Mouse (Mus musculus): Measurements from ENCODE around the gene Pdzd7. TPM values are rescaled to one million over a fixed set of nuclear protein-coding genes. Genes with fewer than 3 reads are reported as not detected.

The Pdzd7 gene
- polyA plus RNA-seq, 1 experiment from 2014 or later, result not detected

DNA sequence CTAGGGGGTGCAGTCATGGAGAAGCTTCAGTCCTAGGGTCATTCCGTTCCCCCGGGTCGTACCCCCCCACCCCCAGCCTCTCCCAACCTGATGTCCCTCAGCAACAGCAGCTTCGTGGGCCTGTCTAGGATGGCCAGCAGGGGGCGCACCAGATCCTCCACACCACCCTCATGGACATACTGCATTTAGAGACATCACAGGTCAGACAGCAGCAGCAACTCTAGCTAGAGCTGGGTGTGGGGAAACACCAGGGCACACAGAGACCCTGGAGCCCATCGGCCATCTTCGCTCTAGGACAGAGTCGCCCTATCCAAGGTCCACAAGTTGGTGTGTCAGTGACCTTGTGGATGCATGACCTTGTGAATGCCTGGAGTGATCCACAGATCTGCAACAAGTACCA lies 15.4 kb downstream of the Pdzd7 start:
- Histone ChIP-seq H3K4me3 (ENCODE audit: inconsistent target) (no peak overlapping the region; the same call in 1 of the 2 replicates), H3K36me3 (ENCODE audit: inconsistent target) (no peaks in the 10 kb centered on the region), H3K27ac (no peak overlapping the region), H3K79me2 (ENCODE audit: inconsistent target) (no peaks in the 10 kb centered on the region)
- 26% methylated on average over 8 of the region's 8 CpGs for WGBS (ENCODE audit: missing documents)

DNA sequence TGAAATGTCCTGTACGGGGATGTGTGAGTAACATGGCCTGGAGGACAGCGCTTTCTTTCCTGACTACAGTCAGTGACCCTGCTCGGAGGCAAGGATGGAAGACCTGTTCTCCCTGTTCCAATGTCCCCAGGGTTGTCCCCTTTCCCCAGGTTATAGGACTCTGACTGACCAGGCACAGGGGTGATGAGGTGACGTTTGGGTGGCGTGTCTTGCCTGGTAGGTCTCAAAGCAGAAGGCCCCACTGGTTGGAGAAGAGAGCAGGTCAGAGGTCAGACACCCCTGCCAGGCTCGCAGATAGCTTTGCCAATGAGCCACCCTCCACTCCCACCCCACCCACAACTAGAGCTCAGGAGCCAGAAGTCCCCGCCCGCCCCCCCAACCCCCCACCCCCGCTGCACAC lies 15.9 kb downstream of the Pdzd7 start:
- no peak overlapping the region for H3K4me3 ChIP-seq (ENCODE audit: inconsistent target)
- no peak overlapping the region for H3K27ac ChIP-seq
- 84% methylated on average over 6 of the region's 9 CpGs for WGBS (ENCODE audit: missing documents)
- H3K79me2 ChIP-seq (ENCODE audit: inconsistent target), result no peaks in the 10 kb centered on the region
- no peaks in the 10 kb centered on the region for H3K36me3 ChIP-seq (ENCODE audit: inconsistent target)

DNA sequence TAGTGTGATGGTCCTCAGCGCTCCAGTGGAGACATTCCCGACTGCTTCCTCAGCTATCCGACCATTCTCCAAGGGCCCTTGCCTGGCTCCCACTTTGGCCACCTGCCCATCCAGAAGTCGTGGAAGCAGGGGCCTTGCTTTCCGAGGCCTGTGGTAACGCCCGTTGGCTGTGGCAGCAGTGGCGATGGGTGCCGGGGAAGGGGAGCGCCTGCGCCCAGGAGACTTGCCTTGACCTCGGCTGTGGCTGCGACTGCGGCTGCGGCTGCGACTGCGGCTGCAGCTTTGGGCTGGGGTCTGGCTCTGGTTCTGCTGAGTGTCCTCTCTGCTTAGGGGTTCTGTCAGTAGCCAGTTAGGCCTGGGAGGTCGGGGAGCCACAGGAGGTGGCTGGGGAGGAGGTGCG lies 16.8 kb downstream of the Pdzd7 start:
- WGBS (ENCODE audit: missing documents), result 86% methylated on average over 19 of the region's 19 CpGs
- H3K4me3 ChIP-seq (ENCODE audit: inconsistent target), result no peak overlapping the region
- no peaks in the 10 kb centered on the region for H3K79me2 ChIP-seq (ENCODE audit: inconsistent target)
- H3K36me3 ChIP-seq (ENCODE audit: inconsistent target), result no peaks in the 10 kb centered on the region
- H3K27ac ChIP-seq, result no peak overlapping the region

DNA sequence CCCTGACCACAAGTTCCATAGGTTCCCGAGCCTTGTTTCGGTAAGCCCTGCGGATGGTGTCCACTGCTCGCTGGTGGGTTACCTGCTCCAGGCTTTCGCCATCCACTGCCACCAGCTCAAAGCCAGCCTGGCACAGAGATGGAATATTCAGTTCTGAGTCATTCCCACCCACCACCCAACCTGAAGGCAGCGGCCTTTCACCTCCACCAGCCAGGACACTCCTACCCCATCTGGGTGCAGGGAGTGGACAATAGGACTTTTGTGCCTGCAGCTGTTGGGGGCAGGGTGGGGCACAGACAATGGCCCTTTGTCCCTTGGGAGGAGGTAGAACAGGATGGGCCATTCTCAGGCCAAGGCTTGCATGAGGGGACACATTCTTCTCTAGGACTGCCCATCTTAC lies 17.7 kb downstream of the Pdzd7 start:
- Histone ChIP-seq H3K4me3 (ENCODE audit: inconsistent target) (no peak overlapping the region), H3K79me2 (ENCODE audit: inconsistent target) (no peaks in the 10 kb centered on the region), H3K36me3 (ENCODE audit: inconsistent target) (no peaks in the 10 kb centered on the region), H3K27ac (no peak overlapping the region)
- 91% methylated on average over 6 of the region's 6 CpGs for WGBS (ENCODE audit: missing documents)

DNA sequence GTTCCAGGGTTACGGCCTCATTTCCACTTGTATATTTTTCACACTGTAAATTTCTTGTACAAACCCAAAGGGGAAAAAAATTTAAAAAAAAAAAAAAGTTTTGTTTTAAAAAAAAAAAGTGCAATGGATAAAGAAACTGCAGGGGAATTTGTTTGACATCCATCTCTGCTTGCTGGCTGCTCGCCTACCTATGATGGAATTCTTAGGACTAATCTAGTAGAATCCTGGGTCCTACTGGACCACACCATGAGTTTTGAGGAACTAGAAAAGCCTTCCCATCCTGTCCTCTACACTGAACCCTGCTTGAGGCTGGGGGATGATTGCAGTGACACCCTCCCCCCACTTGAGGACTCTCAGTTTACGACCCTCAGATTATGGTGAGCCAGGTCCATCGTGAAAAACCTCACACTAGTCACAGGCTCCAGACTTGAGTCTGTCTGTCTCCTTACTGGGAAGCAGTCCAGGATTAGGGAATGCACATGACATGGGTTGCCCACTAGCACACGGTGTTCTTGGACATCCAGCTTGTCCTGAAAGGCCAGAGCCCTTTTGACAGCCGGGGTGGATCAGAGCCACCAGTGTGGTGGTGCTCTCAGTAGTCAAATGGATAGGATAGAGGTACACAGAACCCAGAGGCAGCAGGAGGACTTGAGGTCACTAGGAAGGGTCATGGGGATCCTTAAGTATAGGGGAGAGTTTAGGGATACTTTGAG lies 18.4 kb downstream of the Pdzd7 start:
- H3K79me2 ChIP-seq (ENCODE audit: inconsistent target), result no peaks in the 10 kb centered on the region
- no peaks in the 10 kb centered on the region for H3K36me3 ChIP-seq (ENCODE audit: inconsistent target)
- no peak overlapping the region for H3K27ac ChIP-seq
- 85% methylated on average over 6 of the region's 6 CpGs for WGBS (ENCODE audit: missing documents)
- H3K4me3 ChIP-seq (ENCODE audit: inconsistent target), result no peak overlapping the region

DNA sequence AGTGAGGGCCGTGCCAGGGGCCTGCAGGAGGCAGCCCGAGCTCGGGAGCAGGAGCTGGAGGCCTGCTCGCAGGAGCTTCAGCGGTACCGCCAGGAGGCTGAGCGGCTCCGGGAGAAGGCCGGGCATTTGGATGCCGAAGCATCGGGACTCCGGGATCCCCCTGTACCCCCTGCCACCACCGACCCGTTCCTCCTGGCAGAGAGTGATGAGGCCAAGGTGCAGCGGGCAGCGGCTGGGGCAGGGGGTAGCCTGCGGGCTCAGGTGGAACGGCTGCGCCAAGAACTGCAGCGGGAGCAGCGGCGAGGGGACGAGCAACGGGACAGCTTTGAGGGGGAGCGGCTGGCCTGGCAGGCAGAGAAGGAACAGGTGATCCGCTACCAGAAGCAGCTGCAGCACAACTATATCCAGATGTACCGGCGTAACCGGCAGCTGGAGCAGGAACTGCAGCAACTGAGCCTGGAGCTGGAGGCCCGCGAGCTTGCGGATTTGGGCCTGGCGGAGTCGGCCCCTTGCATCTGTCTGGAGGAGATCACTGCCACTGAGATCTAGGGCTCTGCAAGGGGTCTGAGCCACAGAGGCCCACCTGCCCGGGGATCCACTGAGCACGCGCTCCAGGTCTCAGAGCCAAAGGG lies 19.5 kb downstream of the Pdzd7 start:
- Histone ChIP-seq H3K4me3 (ENCODE audit: inconsistent target) (no peak overlapping the region), H3K36me3 (ENCODE audit: inconsistent target) (no peaks in the 10 kb centered on the region), H3K27ac (no peak overlapping the region), H3K79me2 (ENCODE audit: inconsistent target) (no peaks in the 10 kb centered on the region)
- 95% methylated on average over 29 of the region's 37 CpGs for WGBS (ENCODE audit: missing documents)

DNA sequence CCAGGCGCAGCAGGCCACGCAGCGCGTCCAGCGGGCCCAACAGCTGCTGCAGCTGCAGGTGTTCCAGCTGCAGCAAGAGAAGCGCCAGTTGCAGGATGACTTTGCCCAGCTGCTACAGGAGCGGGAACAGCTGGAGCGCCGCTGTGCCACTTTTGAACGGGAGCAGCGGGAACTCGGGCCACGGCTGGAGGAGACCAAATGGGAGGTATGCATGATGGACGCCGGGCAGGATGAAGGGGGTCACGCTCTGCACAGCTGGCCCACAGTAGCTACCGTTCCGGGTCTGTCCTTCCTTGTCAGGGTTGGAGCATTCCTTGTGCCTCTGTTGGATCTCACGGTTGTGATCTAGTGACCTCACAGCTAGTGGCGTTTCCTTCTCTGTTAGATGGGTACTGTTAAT lies 20.7 kb downstream of the Pdzd7 start:
- H3K27ac ChIP-seq, result no peak overlapping the region
- 94% methylated on average over 19 of the region's 20 CpGs for WGBS (ENCODE audit: missing documents)
- no peaks in the 10 kb centered on the region for H3K36me3 ChIP-seq (ENCODE audit: inconsistent target)
- H3K79me2 ChIP-seq (ENCODE audit: inconsistent target), result no peaks in the 10 kb centered on the region
- no peak overlapping the region for H3K4me3 ChIP-seq (ENCODE audit: inconsistent target)

DNA sequence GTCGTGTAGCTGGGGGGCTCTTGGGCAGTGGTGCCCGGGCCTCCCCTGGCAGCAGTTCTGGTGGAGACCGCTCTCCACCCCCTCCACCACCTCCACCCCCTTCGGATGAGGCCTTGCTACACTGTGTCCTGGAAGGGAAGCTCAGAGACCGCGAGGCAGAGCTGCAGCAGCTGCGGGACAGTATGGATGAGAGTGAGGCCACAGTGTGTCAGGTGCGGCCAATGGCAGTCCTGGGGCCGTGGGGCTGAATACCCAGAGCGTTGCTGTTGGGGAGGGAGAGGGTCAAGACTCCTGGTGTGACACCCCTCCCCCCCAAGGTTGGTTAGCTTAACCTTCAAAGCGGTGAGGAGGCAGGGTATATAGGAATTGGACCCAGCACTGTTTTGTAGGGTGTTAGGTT lies 21.5 kb downstream of the Pdzd7 start:
- Histone ChIP-seq H3K4me3 (ENCODE audit: inconsistent target) (no peak overlapping the region), H3K79me2 (ENCODE audit: inconsistent target) (no peaks in the 10 kb centered on the region), H3K36me3 (ENCODE audit: inconsistent target) (no peaks in the 10 kb centered on the region), H3K27ac (no peak overlapping the region)
- 93% methylated on average over 9 of the region's 11 CpGs for WGBS (ENCODE audit: missing documents)

DNA sequence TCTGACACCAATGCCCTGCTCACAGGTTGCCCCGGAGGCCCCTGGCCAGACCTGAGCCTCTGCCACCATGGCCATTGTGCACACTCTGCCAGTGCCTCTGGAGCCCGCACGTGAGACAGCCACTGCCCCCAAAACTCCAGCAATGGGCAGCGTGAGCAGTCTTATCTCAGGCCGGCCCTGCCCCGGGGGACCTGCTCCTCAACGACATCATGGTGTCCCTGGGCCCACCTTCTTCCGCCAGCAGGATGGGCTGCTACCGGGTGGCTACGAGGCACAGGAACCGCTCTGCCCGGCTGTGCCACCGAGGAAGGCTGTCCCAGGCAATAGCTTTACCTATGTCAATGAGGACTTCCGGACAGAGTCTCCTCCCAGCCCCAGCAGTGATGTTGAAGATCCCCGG lies 24.2 kb downstream of the Pdzd7 start:
- Histone ChIP-seq H3K27ac (no peak overlapping the region), H3K79me2 (ENCODE audit: inconsistent target) (no peaks in the 10 kb centered on the region), H3K4me3 (ENCODE audit: inconsistent target) (no peak overlapping the region), H3K36me3 (ENCODE audit: inconsistent target) (no peaks in the 10 kb centered on the region)
- 96% methylated on average over 15 of the region's 15 CpGs for WGBS (ENCODE audit: missing documents)

DNA sequence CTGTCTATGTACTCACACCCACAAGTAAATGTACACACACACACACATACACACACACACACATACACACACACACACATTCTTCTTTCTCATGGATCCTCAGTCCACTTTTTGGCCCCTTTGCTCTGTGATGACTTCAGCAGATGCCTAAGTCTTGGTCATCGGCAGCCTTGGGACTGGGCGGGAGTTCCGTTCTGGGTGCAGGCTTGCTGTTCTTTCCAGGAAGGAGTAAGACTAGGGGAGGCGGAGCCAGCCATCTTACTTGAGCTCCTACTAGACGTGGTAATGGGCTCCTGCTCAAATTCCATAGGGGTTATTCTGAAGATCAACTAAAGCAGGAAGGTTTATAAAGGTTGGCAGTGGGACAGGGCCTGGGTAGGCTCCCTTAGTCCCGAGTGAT lies 25.2 kb downstream of the Pdzd7 start:
- no peaks in the 10 kb centered on the region for H3K79me2 ChIP-seq (ENCODE audit: inconsistent target)
- no peak overlapping the region for H3K27ac ChIP-seq
- no peaks in the 10 kb centered on the region for H3K36me3 ChIP-seq (ENCODE audit: inconsistent target)
- no peak overlapping the region for H3K4me3 ChIP-seq (ENCODE audit: inconsistent target)
- WGBS (ENCODE audit: missing documents), result 79% methylated on average over 6 of the region's 6 CpGs

DNA sequence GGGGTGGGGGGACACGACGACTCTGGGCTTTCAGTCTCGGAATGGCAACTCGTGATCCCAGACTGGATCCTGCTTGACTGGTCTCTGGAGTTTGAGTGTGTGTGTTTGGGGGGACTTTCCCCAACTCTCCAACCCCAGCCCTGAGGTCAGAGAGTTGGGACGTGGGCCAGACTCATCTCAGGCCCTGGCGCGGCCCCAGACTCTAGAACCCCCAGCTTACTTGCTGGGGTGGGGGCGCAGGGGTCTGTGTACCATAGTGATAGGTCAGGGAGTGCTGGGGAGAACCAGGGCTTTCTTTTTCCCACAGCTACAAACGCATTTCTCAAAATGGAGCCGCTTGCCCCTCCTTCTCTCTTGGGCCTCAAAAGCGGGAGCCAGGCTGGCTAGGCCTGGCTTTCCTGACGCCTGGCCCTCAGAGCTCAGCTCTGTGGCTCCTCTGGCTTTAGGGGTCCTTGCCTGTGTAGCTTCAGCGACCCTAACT lies 27.1 kb downstream of the Pdzd7 start:
- Histone ChIP-seq H3K79me2 (ENCODE audit: inconsistent target) (no peaks in the 10 kb centered on the region), H3K4me3 (ENCODE audit: inconsistent target) (peak overlapping the region; percentile 10; the same call in 1 of the 2 replicates), H3K36me3 (ENCODE audit: inconsistent target) (no peaks in the 10 kb centered on the region), H3K27ac (no peak overlapping the region)
- 31% methylated on average over 13 of the region's 13 CpGs for WGBS (ENCODE audit: missing documents)

DNA sequence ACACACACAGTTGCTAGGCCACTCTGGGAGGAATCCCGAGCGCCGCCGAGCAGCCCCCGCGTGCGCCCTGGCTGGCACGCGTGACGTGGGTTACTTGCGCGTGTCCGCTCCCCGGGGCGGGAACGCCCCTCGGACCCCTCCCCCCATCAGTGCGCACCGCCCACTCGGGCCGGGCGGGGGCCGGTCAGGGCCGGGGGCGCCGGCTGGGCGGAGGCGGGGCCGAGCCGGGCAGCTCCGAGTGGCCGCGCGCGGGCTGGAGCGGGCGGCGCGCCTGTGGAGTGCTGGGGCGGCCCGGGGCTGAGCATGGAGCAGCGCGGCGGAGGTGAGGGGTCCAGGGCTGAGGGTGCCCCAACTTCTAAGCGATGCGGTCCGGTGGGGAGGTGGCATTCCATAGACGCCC lies 27.6 kb downstream of the Pdzd7 start:
- H3K27ac ChIP-seq, result no peak overlapping the region
- H3K79me2 ChIP-seq (ENCODE audit: inconsistent target), result no peaks in the 10 kb centered on the region
- peak overlapping the region; percentile 10; the same call in 1 of the 2 replicates for H3K4me3 ChIP-seq (ENCODE audit: inconsistent target)
- WGBS (ENCODE audit: missing documents), result 0% methylated on average over 43 of the region's 48 CpGs
- no peaks in the 10 kb centered on the region for H3K36me3 ChIP-seq (ENCODE audit: inconsistent target)

DNA sequence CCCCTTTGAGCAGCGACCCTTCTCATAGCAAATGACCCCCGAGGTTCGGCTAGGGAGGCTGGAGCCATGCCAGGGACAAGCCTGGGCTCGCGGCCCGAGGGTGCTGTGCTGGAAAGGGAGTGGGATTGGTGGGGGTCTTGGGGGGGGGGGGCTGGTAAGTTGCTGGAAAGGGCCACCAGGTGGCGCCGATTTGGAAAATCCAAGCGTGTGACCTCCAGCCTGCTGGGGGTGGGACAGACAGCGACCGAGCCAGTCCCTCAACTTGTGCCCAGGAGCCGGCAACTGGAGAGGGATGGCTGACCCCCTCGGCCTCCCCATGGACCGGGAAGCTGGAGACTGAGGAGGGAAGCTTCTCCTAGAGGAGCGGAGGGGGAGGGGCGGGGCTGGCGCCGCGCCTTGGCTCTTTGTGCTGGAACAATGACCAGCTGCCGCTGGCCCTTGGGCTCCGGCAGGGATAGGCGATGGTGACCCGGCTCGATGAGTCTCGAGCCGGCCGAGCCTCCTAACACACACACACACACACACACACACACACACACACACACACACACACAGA lies 28.2 kb downstream of the Pdzd7 start:
- under 1% methylated on average over 24 of the region's 27 CpGs for WGBS (ENCODE audit: missing documents)
- Histone ChIP-seq H3K79me2 (ENCODE audit: inconsistent target) (no peaks in the 10 kb centered on the region), H3K27ac (no peak overlapping the region), H3K4me3 (ENCODE audit: inconsistent target) (peak overlapping the region; percentile 19; the same call in 1 of the 2 replicates), H3K36me3 (ENCODE audit: inconsistent target) (no peaks in the 10 kb centered on the region)

DNA sequence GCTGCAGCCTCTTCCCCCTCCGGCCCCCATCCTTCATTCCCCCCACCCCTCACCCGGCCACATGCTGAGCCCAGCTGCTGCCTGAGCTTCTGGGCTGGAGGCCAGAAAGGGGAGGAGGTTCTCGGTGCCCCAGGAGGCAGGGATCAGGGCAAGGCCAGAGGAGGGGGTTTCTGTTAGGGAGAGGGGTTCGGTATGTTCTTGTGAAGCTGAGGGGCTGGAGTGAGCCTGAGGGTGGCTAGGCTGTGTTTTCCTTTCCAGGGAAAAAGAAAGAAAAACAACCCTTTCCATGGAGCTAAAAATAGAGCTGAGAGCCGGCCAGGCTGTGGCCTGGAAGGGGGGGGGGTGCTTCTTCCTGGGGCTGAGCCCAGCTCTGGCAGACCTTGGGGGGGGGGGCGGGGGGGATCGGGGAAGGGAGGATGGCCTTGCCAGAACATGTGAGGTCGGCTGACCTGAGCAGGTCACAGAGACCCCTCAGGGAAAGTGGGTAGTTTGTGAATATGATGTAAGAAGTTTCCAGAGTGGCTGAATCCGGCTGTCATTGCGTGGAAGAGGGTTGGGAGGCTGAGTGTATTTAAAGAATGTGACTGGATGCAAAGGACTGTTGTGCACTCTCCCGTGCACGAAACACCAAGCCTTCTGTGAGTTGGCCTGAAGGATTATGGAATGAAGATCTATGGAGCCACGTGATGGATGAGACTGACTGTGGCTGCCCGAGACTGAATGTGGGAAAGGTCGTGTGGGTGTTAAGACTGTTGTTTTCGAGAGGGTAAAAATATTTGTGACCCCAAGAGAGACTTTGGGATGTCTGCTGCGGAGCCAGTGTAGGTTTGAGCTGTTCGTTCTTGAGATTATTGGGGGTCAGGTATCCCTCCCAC lies 28.9 kb downstream of the Pdzd7 start:
- peak overlapping the region; percentile 19; the same call in 1 of the 2 replicates for H3K4me3 ChIP-seq (ENCODE audit: inconsistent target)
- WGBS (ENCODE audit: missing documents), result 2% methylated on average over 14 of the region's 18 CpGs
- H3K27ac ChIP-seq, result no peak overlapping the region
- H3K36me3 ChIP-seq (ENCODE audit: inconsistent target), result peaks cover 3% of the 10 kb centered on the region; the same call in 1 of the 2 replicates
- H3K79me2 ChIP-seq (ENCODE audit: inconsistent target), result no peaks in the 10 kb centered on the region

All from macrophage (primary cell).